Mouse (Mus musculus): ENCODE measurements around the gene Gm11096. TPM values are rescaled to one million over a fixed set of nuclear protein-coding genes. Genes with fewer than 3 reads are reported as not detected.

Gene Gm11096
- total and polyA plus RNA-seq, 3 experiments = not detected

DNA sequence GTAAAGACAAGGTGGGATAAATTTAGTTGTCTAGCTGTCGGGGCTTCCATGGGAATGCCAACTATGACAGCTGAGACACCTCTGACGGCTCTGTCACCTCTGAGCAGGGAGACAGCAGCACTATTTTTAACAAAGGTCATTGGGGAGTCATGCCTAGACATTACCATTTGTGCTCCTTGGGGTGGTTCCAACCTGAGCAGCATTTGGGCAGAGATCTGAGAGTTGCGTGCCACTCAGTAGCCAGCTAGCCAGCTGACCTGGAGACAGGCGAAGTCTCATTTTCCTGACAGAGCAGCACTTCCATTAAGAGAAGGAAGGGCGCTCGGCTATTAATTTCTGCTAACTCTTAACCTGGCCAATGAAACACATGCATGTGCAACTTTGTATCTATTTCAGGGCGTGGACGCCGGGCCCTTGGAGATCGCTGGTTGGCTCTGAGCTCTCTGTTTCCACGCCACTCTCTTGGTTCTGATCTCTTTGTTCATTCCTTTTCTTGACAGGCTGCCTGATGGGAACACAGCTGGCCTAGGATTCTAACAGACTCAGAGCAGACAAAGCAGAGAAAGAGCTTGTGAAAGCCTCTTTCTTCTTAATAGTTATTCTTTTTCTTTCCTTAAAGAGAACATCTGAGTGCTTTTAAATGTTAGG lies 40.4 kb downstream of the Gm11096 start:
- TF ChIP-seq CTCF (IDR thresholded peaks at IDR 0.05) (no peak), POLR2A (IDR thresholded peaks at IDR 0.05; ENCODE audit: insufficient read depth, low read depth, low read length) (0 out of 2 replicates have a peak, but pooled peaks have one; percentile 9), EP300 (IDR thresholded peaks at IDR 0.05; ENCODE audit: insufficient read depth, low read depth, low read length) (peak; percentile 78)
- Histone ChIP-seq H3K9ac (ENCODE audit: low read depth, low read length) (no peak overlapping the region), H3K36me3 (ENCODE audit: control insufficient read depth, insufficient read depth, low read length) (peaks cover 26% of the 10 kb centered on the region), H3K27ac (peak overlapping the region; percentile 78), H3K4me3 (no peak overlapping the region), H3K4me1 (ENCODE audit: control insufficient read depth, insufficient read depth, low read length) (peaks cover 5% of the 10 kb centered on the region), H3K27me3 (ENCODE audit: control insufficient read depth, insufficient read depth, low read length) (no peaks in the 10 kb centered on the region), H3K79me2 (replicated peaks; ENCODE audit: control insufficient read depth, insufficient read depth, low read length) (no peaks in the 10 kb centered on the region; the same call in 1 of the 2 replicates)
- peak; percentile 55 to 81 for DNase-seq
- WGBS = 56% methylated on average over 11 of the region's 11 CpGs
- intact Hi-C loops (cut with DNase I) = no loop called here

DNA sequence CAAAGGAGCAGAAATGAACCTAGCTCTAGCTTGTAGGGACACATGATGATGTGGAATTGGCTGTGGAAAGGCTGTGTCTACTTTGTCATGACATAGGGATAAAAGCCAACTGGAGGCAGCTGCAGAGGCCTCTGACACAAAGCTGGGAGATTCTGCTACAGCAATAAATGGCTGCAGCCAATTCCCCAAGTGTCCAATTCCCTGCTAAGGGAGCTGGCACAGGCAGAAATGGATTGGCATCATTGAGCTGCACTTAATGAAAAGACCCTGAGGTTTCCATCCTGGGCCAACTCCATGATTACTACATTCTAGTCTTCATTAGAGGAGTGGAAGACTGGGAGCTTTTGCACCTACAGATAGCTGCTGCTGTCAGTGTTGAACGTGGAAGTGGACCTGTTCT lies 44.8 kb downstream of the Gm11096 start:
- no peak for TF ChIP-seq CTCF (IDR thresholded peaks at IDR 0.05)
- TF ChIP-seq EP300 (IDR thresholded peaks at IDR 0.05; ENCODE audit: insufficient read depth, low read depth, low read length) = no peak
- TF ChIP-seq POLR2A (IDR thresholded peaks at IDR 0.05; ENCODE audit: insufficient read depth, low read depth, low read length) = no peak
- WGBS = 70% methylated on average over 1 of the region's 1 CpGs

More for the DNA sequence above, 44.8 kb downstream of the Gm11096 start:
- H3K27ac ChIP-seq = no peak overlapping the region
- no peak overlapping the region for H3K4me3 ChIP-seq
- H3K4me1 ChIP-seq (ENCODE audit: control insufficient read depth, insufficient read depth, low read length) = no peaks in the 10 kb centered on the region; the same call in none of the 2 replicates
- peaks cover 11% of the 10 kb centered on the region; the same call in 1 of the 2 replicates for H3K36me3 ChIP-seq (ENCODE audit: control insufficient read depth, insufficient read depth, low read length)
- no peaks in the 10 kb centered on the region; the same call in 1 of the 2 replicates for H3K79me2 ChIP-seq (replicated peaks; ENCODE audit: control insufficient read depth, insufficient read depth, low read length)
- H3K9ac ChIP-seq (ENCODE audit: low read depth, low read length) = no peak overlapping the region
- no peak for DNase-seq
- no peaks in the 10 kb centered on the region for H3K27me3 ChIP-seq (ENCODE audit: control insufficient read depth, insufficient read depth, low read length)
- intact Hi-C loops (cut with DNase I) = no loop called here

All from heart, adult 2 months (tissue).